Mouse (Mus musculus) midbrain, embryonic 15.5 days (tissue): ENCODE data around the gene Mras. TPM values are rescaled to one million over a fixed set of nuclear protein-coding genes. Genes with fewer than 3 reads are reported as not detected.

Experiments
- ATAC-seq: fragments of 200-750 bp; cut with Nextera tagmentation; replicated peaks from 2 replicates; pipeline ENCODE4 v1.8.0; 2017; ENCODE audit warnings: moderate TSS enrichment
- H3K27ac ChIP-seq: fragments of 300-500 bp; sonication (generic); 2 replicates; pipeline ENCODE4 v1.5.1; 2015; ENCODE audit warnings: mild to moderate bottlenecking, inconsistent platforms
- H3K27me3 ChIP-seq: fragments of 300-500 bp; sonication (generic); replicated peaks from 2 replicates; pipeline ENCODE4 v1.6.1; 2015; ENCODE audit warnings: inconsistent platforms
- H3K36me3 ChIP-seq: fragments of 300-500 bp; sonication (generic); replicated peaks from 2 replicates; pipeline ENCODE4 v1.6.1; 2015; ENCODE audit warnings: inconsistent platforms
- H3K4me1 ChIP-seq: fragments of 300-500 bp; sonication (generic); 2 replicates; pipeline ENCODE4 v1.6.1; 2015; ENCODE audit warnings: inconsistent platforms
- H3K4me2 ChIP-seq: fragments of 300-500 bp; sonication (generic); 2 replicates; pipeline ENCODE4 v1.6.1; 2015; ENCODE audit warnings: inconsistent platforms, mild to moderate bottlenecking, moderate library complexity
- H3K4me3 ChIP-seq: fragments of 300-500 bp; sonication (generic); 2 replicates; pipeline ENCODE4 v1.5.1; 2015; ENCODE audit warnings: mild to moderate bottlenecking, inconsistent platforms
- H3K9ac ChIP-seq: fragments of 300-500 bp; sonication (generic); 2 replicates; pipeline ENCODE4 v1.6.1; 2015; ENCODE audit warnings: mild to moderate bottlenecking, inconsistent platforms
- H3K9me3 ChIP-seq: fragments of 300-500 bp; sonication (generic); 2 replicates; pipeline ENCODE4 v1.6.1; 2016; ENCODE audit warnings: inconsistent platforms
- WGBS: fragments of 180-500 bp; shearing (Covaris S2); methylation state at CpG from one replicate; pipeline ENCODE4 v1.1.7; 2015; ENCODE audit warnings: mixed read lengths; 5-methylcytosine and 5-hydroxymethylcytosine counted together
- polyA plus RNA-seq: library from polyadenylated mRNA; unstranded; fragments of >200 nt; fragmentation: Nextera tagmentation; extraction: Ambion mirVana; gene quantifications from 2 replicates; pipeline ENCODE4 v1.2.1, GENCODE M21; 2015

The Mras gene
- polyA plus RNA-seq: 64.2 and 64.3 TPM in 2 replicates

DNA sequence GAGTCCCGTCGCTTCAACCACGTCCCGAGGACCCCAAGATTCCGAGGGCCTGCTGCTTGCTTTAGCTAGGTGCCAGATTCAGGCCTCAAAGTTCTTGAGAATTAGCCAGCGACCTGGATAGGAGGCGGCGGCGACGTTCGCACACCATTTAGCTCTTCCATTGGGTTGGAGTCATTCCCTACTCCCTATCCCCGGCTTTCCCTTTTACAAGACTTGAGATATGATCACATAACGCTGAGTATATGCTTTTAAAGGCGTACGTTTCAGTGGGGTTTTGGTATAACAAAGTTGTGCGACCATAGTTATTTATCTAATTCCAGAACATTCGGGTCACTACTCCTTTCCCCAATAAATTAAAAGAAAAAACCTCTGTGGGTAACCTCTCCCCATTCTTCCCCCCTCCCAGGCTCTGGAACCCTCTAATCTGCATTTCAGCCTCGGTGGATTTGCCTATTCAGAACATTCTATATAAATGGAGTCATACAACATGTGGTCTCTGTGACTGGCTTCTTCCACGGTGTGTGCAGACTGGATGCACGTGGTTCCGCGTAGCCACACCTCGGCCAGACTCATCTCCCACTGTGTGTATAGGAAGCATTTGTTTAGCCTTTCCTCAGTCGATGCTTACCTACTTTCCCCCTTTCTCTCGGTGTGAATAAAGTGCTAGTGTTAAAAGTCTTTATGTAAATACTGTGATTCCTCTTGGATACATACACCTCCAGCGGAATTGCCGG is at the start of gene Mras:
Mras (minus strand) TSS at position 351 of the 734 bp plus-strand sequence.
- 16% methylated on average over 27 of the region's 27 CpGs for WGBS
- H3K27me3 ChIP-seq: peaks cover 8% of the 10 kb centered on the region; the same call in 1 of the 2 replicates
- H3K4me2 ChIP-seq: peak within 1 kb of the TSS; percentile 73
- H3K27ac ChIP-seq: peak within 1 kb of the TSS; percentile 91
- no peaks in the 10 kb centered on the region for H3K9me3 ChIP-seq
- peak; percentile 4; the same call in 1 of the 2 replicates for ATAC-seq
- H3K4me1 ChIP-seq: peaks cover 35% of the 10 kb centered on the region
- H3K36me3 ChIP-seq: no peaks in the 10 kb centered on the region
- peak within 1 kb of the TSS; percentile 94 for H3K9ac ChIP-seq
- peak within 1 kb of the TSS; percentile 79 for H3K4me3 ChIP-seq

DNA sequence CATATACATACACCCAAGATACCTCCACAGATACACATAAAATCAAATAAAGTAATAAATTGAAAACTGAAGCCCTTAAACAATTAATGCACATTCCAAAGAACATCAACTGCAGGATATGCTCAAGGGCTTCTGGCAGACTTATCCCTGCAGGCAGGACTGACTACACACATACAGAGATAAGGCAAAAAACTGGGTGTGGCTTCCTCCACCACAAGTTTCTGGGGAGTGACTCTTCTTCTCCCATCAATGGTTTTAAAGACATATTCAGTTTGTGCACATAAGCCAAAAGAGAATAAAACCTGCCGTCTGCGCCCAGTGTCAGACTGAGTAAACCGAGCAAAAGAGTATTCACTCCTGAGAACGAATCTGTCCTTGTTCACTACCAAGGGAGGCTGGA is 48.0 kb upstream of the Mras start:
- WGBS: 97% methylated on average over 4 of the region's 4 CpGs
- peaks cover 10% of the 10 kb centered on the region for H3K36me3 ChIP-seq
- ATAC-seq: no peak
- H3K4me2 ChIP-seq: no peak overlapping the region
- H3K4me1 ChIP-seq: no peaks in the 10 kb centered on the region
- H3K4me3 ChIP-seq: no peak overlapping the region
- no peak overlapping the region for H3K27ac ChIP-seq
- no peaks in the 10 kb centered on the region for H3K9me3 ChIP-seq
- no peak overlapping the region for H3K9ac ChIP-seq
- no peaks in the 10 kb centered on the region for H3K27me3 ChIP-seq

- no peak for ATAC-seq
- no peaks in the 10 kb centered on the region for H3K27me3 ChIP-seq
- no peak overlapping the region for H3K27ac ChIP-seq
- H3K9ac ChIP-seq: no peak overlapping the region
- H3K4me3 ChIP-seq: no peak overlapping the region
- no peaks in the 10 kb centered on the region for H3K9me3 ChIP-seq
- H3K4me1 ChIP-seq: no peaks in the 10 kb centered on the region
- no peak overlapping the region for H3K4me2 ChIP-seq
- H3K36me3 ChIP-seq: peaks cover 10% of the 10 kb centered on the region
These were observed 47.5 kb upstream of the Mras start for GRCm38 (mm10) chr9:99484632-99485031.

GRCm38 (mm10) chr9:99483191-99483590 is 46.0 kb upstream of the Mras start:
- H3K4me3 ChIP-seq: no peak overlapping the region
- H3K9ac ChIP-seq: no peak overlapping the region
- H3K4me1 ChIP-seq: no peaks in the 10 kb centered on the region
- no peaks in the 10 kb centered on the region for H3K27me3 ChIP-seq
- no peak overlapping the region for H3K27ac ChIP-seq
- H3K36me3 ChIP-seq: peaks cover 7% of the 10 kb centered on the region; the same call in 1 of the 2 replicates
- no peak for ATAC-seq
- H3K4me2 ChIP-seq: no peak overlapping the region
- WGBS: 88% methylated on average over 4 of the region's 4 CpGs
- no peaks in the 10 kb centered on the region for H3K9me3 ChIP-seq

GRCm38 (mm10) chr9:99480764-99481163 is 43.6 kb upstream of the Mras start:
- Histone ChIP-seq H3K9me3 (no peaks in the 10 kb centered on the region), H3K27ac (no peak overlapping the region), H3K36me3 (peaks cover 2% of the 10 kb centered on the region; the same call in 1 of the 2 replicates), H3K4me1 (no peaks in the 10 kb centered on the region), H3K4me2 (no peak overlapping the region), H3K27me3 (no peaks in the 10 kb centered on the region), H3K9ac (no peak overlapping the region), H3K4me3 (no peak overlapping the region)
- ATAC-seq: no peak
- 92% methylated on average over 4 of the region's 4 CpGs for WGBS

- Histone ChIP-seq H3K27ac (peak overlapping the region; percentile 45; the same call in 1 of the 2 replicates), H3K4me3 (no peak overlapping the region), H3K4me2 (no peak overlapping the region), H3K9ac (no peak overlapping the region), H3K36me3 (no peaks in the 10 kb centered on the region; the same call in 1 of the 2 replicates), H3K9me3 (no peaks in the 10 kb centered on the region), H3K27me3 (no peaks in the 10 kb centered on the region), H3K4me1 (no peaks in the 10 kb centered on the region)
- WGBS: 74% methylated on average over 9 of the region's 9 CpGs
- no peak for ATAC-seq
These were observed 42.1 kb upstream of the Mras start for GRCm38 (mm10) chr9:99479181-99479711.

DNA sequence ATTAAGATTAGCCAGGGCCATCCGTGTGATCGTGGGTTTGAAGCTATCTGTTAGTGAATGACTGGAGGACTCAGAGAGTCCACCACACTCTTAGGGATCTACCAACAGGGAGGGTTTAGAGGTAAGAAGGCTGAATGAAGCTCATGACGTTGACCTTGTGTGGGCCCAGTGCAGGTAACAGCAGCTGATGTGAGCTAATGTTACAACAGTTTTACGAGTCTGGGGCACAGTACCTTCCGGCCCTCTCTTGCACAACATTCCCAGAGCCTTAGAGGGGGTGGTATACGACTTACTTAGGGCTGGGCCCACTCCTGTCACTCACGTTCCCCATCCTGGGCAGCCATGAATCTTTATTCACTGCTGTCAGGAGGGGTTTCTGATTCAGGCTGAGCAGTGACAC is 34.2 kb upstream of the Mras start:
- Histone ChIP-seq H3K36me3 (no peaks in the 10 kb centered on the region; the same call in 1 of the 2 replicates), H3K4me3 (no peak overlapping the region), H3K27ac (no peak overlapping the region), H3K9ac (no peak overlapping the region), H3K4me1 (no peaks in the 10 kb centered on the region), H3K4me2 (no peak overlapping the region), H3K9me3 (no peaks in the 10 kb centered on the region), H3K27me3 (no peaks in the 10 kb centered on the region)
- WGBS: 85% methylated on average over 7 of the region's 7 CpGs
- no peak for ATAC-seq

DNA sequence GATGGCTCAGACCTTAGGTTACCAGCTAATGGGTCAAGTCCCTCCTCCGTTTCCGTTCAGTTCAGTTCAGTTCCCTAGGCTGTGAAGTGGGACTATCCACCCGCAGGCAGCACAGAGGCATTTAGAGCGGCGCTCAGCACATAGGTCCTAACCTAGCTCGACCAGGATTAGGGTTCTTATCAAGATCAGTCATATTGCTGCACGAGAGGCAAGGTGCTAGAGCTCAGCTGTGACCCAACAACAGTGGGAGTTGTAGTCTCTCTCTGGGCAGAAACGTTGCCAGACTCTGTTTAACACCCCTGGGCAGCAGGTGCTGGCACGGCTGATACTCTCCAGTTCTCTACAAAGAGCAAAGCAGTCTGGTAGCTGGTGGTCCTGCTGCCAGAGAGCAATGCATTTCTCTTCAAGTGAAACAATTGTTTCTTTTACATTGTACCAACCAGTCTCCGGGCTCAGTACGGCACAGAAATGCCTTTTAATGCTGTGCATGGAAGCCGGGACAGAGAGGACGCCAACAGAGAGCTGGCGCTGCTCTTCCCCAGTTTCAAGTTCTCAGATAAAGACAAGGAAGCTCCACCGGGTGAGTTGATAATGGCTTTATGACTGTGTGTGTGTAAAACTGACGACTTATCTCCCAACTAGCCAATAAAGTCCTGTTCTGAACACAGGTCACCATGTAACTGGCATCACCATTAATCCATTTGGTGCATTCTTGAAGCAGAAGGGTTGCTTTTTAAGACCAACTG is 33.3 kb upstream of the Mras start:
- Histone ChIP-seq H3K27ac (no peak overlapping the region), H3K4me1 (no peaks in the 10 kb centered on the region), H3K9me3 (no peaks in the 10 kb centered on the region), H3K4me3 (no peak overlapping the region), H3K4me2 (no peak overlapping the region), H3K27me3 (no peaks in the 10 kb centered on the region), H3K36me3 (no peaks in the 10 kb centered on the region), H3K9ac (no peak overlapping the region)
- WGBS: 67% methylated on average over 16 of the region's 16 CpGs
- ATAC-seq: no peak

- H3K4me1 ChIP-seq: no peaks in the 10 kb centered on the region
- no peak overlapping the region for H3K4me3 ChIP-seq
- ATAC-seq: no peak
- no peak overlapping the region for H3K27ac ChIP-seq
- 76% methylated on average over 8 of the region's 8 CpGs for WGBS
- no peak overlapping the region for H3K4me2 ChIP-seq
- H3K9me3 ChIP-seq: no peaks in the 10 kb centered on the region
- H3K36me3 ChIP-seq: no peaks in the 10 kb centered on the region
- H3K9ac ChIP-seq: no peak overlapping the region
- H3K27me3 ChIP-seq: no peaks in the 10 kb centered on the region
These were observed 32.6 kb upstream of the Mras start for GRCm38 (mm10) chr9:99469681-99470273.

DNA sequence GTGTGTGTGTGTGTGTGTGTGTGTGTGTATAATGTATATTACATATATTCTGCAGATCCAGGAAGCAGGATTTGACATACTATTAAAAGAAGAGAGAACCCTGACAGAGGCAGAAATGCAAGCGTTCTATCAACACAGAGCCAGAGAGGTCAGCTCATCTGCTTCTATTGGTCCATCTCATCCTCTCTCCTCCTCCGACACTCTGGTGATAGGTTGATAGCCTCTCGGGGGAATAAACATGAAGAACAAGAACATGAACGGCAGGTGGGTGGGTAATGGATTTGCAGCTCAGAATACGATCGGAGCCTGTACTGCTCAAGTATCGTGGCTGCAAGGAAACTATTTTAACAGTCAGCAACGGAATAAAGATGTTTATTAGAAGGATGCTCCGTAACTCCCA is 31.4 kb upstream of the Mras start:
- Histone ChIP-seq H3K36me3 (no peaks in the 10 kb centered on the region), H3K4me3 (no peak overlapping the region), H3K27ac (no peak overlapping the region), H3K4me2 (no peak overlapping the region), H3K27me3 (no peaks in the 10 kb centered on the region), H3K4me1 (no peaks in the 10 kb centered on the region), H3K9me3 (no peaks in the 10 kb centered on the region), H3K9ac (no peak overlapping the region)
- ATAC-seq: no peak
- 75% methylated on average over 9 of the region's 9 CpGs for WGBS

GRCm38 (mm10) chr9:99464876-99465275 is 27.7 kb upstream of the Mras start:
- Histone ChIP-seq H3K9me3 (no peaks in the 10 kb centered on the region), H3K36me3 (no peaks in the 10 kb centered on the region), H3K9ac (no peak overlapping the region), H3K4me1 (no peaks in the 10 kb centered on the region), H3K4me3 (no peak overlapping the region), H3K4me2 (no peak overlapping the region), H3K27ac (no peak overlapping the region), H3K27me3 (no peaks in the 10 kb centered on the region)
- ATAC-seq: no peak
- 77% methylated on average over 6 of the region's 6 CpGs for WGBS

- ATAC-seq: no peak
- 97% methylated on average over 4 of the region's 4 CpGs for WGBS
- no peaks in the 10 kb centered on the region for H3K9me3 ChIP-seq
These were observed 22.5 kb upstream of the Mras start for GRCm38 (mm10) chr9:99459730-99460129.

More at GRCm38 (mm10) chr9:99459730-99460129, 22.5 kb upstream of the Mras start:
- Histone ChIP-seq H3K4me1 (no peaks in the 10 kb centered on the region), H3K4me2 (no peak overlapping the region), H3K27ac (no peak overlapping the region), H3K36me3 (no peaks in the 10 kb centered on the region), H3K9ac (no peak overlapping the region), H3K4me3 (no peak overlapping the region), H3K27me3 (no peaks in the 10 kb centered on the region)
